Mouse (Mus musculus): Measurements from ENCODE around the gene Rassf1. TPM values are rescaled to one million over a fixed set of nuclear protein-coding genes. Genes with fewer than 3 reads are reported as not detected.

The Rassf1 gene
- total and polyA plus RNA-seq, 2 experiments from 2014 or later, result 21.7 to 33.3 TPM

DNA sequence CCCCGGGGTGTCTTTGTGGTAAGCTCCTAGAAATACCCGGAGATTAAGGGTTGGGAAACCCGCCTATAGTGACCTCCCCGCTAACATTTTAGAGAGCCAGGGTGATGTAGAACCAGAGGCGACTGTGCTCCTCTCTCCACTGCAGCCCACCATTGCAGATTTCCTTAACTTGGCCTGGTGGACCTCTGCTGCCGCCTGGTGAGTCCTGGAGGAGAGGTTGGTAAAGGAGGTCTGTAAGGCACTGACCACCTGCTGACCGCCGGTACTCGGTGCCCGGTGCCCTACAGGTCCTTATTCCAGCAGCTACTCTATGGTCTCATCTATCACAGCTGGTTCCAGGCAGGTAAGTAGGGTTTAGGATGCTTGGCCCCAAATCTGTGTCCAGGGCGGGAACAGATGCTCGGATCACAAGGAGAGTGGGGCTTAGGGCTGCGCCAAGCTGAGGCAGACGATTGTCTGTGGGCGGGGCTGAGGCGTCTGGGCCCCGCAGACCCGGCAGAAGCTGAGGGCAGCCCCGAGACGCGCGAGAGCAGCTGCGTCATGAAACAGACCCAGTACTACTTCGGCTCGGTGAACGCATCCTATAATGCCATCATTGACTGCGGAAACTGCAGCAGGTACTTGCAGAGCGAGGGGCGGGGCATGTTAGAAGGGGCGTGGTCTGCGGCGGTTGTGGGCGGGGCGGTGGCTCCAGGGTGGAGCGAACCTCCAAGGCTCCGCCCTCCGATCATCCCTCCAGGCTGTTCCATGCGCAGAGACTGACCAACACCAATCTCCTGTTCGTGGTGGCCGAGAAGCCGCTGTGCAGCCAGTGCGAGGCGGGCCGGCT is 24.9 kb upstream of the Rassf1 start:
- H3K27me3 ChIP-seq (ENCODE audit: insufficient read depth, low read length), result peaks cover 7% of the 10 kb centered on the region; the same call in 1 of the 2 replicates
- peak overlapping the region; percentile 37 for H3K9ac ChIP-seq

DNA sequence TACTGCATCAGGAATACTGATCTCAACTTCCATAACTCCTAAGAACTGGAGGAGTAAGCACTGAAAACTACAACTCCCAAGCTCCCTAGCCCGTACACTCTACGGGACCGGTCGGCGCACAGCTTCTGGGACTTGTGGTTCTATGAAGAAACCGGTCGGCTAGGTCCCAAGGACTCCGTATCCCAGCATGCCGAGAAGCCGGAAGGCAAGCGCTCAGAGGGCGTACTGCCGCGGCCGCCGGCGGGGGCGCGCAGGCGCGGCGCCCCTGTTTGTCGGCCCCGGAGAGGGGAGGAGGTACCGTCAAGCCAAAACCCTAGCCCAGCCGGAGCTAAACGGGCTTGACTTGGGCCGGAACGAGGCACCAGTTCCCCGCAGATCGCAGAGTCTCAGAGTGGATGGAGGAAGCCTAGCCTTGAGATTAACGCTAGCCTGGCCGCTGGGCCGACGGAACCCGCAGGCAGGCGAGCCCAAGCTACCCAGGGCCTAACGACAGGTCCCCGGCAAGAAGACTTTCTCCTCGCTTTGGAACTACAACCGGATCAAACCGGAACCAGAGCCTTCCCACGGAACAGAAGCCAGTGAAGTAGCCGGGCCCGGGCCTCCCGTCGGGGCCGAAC is 17.5 kb upstream of the Rassf1 start, which contains the start of gene Tmem115:
TSS of gene Tmem115 (plus strand) at position 155 of the 617 bp plus-strand sequence.
- H3K9me3 ChIP-seq (ENCODE audit: low read length), result no peaks in the 10 kb centered on the region
- DNase-seq, result peak; percentile 98
- H3K4me1 ChIP-seq (ENCODE audit: insufficient read depth), result peaks cover 22% of the 10 kb centered on the region
- peak; percentile 52 for TF ChIP-seq CTCF (IDR thresholded peaks at IDR 0.05; ENCODE audit: low read depth)
- no peaks in the 10 kb centered on the region for H3K27me3 ChIP-seq (ENCODE audit: insufficient read depth, low read length)
- peak within 1 kb of the TSS; percentile 85 for H3K9ac ChIP-seq
- H3K27ac ChIP-seq (ENCODE audit: low read depth, low read length), result peak within 1 kb of the TSS; percentile 85
- under 1% methylated on average over 48 of the region's 48 CpGs for WGBS
- peak within 1 kb of the TSS; percentile 98 for H3K4me2 ChIP-seq (ENCODE audit: low read depth)
- H3K4me3 ChIP-seq (ENCODE audit: low read depth, low read length), result peak within 1 kb of the TSS; percentile 90
- ATAC-seq, result peak; percentile 100
- peaks cover 16% of the 10 kb centered on the region for H3K36me3 ChIP-seq (ENCODE audit: insufficient read depth)

More for the DNA sequence above, 24.9 kb upstream of the Rassf1 start:
- peak; percentile 34 for TF ChIP-seq CTCF (IDR thresholded peaks at IDR 0.05; ENCODE audit: low read depth)
- WGBS, result 6% methylated on average over 39 of the region's 44 CpGs
- no peaks in the 10 kb centered on the region for H3K4me1 ChIP-seq (ENCODE audit: insufficient read depth)
- H3K4me3 ChIP-seq (ENCODE audit: low read depth, low read length), result peak overlapping the region; percentile 34
- no peak overlapping the region for H3K27ac ChIP-seq (ENCODE audit: low read depth, low read length)
- peak overlapping the region; percentile 50 for H3K4me2 ChIP-seq (ENCODE audit: low read depth)
- peak; percentile 49 for DNase-seq
- H3K9me3 ChIP-seq (ENCODE audit: low read length), result no peaks in the 10 kb centered on the region
- peak; percentile 66 for ATAC-seq
- no peaks in the 10 kb centered on the region for H3K36me3 ChIP-seq (ENCODE audit: insufficient read depth)

DNA sequence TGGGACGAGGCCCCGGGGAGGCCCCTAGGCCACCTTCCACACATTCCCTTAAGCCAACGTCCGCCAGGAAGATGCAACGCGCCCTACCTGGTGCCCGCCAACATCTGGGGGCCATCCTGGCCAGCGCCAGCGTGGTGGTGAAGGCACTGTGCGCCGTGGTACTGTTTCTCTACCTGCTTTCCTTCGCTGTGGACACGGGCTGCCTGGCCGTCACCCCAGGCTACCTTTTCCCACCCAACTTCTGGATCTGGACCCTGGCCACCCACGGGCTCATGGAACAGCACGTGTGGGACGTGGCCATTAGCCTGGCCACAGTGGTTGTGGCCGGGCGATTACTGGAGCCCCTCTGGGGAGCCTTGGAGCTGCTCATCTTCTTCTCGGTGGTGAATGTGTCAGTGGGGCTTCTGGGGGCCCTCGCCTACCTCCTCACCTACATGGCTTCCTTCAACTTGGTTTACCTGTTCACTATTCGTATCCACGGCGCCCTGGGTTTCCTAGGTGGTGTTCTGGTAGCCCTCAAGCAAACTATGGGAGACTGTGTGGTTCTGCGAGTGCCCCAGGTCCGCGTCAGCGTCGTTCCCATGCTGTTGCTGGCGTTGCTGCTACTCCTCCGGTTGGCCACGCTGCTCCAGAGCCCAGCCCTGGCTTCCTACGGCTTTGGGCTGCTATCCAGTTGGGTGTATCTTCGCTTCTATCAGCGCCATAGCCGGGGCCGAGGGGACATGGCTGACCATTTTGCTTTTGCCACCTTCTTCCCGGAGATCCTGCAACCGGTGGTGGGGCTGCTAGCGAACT is 16.8 kb upstream of the Rassf1 start:
- H3K36me3 ChIP-seq (ENCODE audit: insufficient read depth), result peaks cover 23% of the 10 kb centered on the region
- H3K27me3 ChIP-seq (ENCODE audit: insufficient read depth, low read length), result no peaks in the 10 kb centered on the region
- peak overlapping the region; percentile 98 for H3K4me2 ChIP-seq (ENCODE audit: low read depth)
- TF ChIP-seq CTCF (IDR thresholded peaks at IDR 0.05; ENCODE audit: low read depth), result no peak
- H3K4me3 ChIP-seq (ENCODE audit: low read depth, low read length), result peak overlapping the region; percentile 90
- no peak for ATAC-seq
- H3K9me3 ChIP-seq (ENCODE audit: low read length), result no peaks in the 10 kb centered on the region
- peak overlapping the region; percentile 85 for H3K9ac ChIP-seq
- peaks cover 22% of the 10 kb centered on the region for H3K4me1 ChIP-seq (ENCODE audit: insufficient read depth)
- no peak for DNase-seq
- WGBS, result under 1% methylated on average over 40 of the region's 40 CpGs
- peak overlapping the region; percentile 85 for H3K27ac ChIP-seq (ENCODE audit: low read depth, low read length)

DNA sequence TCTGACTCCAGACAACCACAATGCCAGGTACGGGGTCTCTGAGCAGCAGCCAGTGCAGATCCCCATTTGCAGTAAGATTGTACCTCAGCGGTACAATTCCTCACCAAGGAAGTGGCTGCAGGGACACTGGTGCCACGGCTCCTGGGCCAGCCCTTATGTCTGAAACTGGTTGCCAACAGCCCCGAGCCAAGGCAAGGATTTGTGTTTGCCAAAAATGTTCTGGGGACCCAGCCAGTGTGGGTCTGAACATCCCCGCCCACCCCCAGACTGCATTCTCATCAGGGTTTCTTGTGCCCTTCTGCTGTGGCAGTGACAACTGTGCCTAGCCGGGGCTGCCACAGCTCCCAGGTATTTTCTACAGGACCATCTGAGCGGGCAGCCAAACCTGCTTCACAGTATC is 13.1 kb upstream of the Rassf1 start:
- Histone ChIP-seq H3K4me1 (ENCODE audit: insufficient read depth) (peaks cover 36% of the 10 kb centered on the region), H3K9me3 (ENCODE audit: low read length) (no peaks in the 10 kb centered on the region), H3K36me3 (ENCODE audit: insufficient read depth) (peaks cover 32% of the 10 kb centered on the region), H3K4me2 (ENCODE audit: low read depth) (no peak overlapping the region), H3K27me3 (ENCODE audit: insufficient read depth, low read length) (no peaks in the 10 kb centered on the region), H3K4me3 (ENCODE audit: low read depth, low read length) (no peak overlapping the region), H3K9ac (no peak overlapping the region), H3K27ac (ENCODE audit: low read depth, low read length) (no peak overlapping the region)
- no peak for TF ChIP-seq CTCF (IDR thresholded peaks at IDR 0.05; ENCODE audit: low read depth)
- DNase-seq (no peak), ATAC-seq (no peak)
- 76% methylated on average over 7 of the region's 7 CpGs for WGBS

DNA sequence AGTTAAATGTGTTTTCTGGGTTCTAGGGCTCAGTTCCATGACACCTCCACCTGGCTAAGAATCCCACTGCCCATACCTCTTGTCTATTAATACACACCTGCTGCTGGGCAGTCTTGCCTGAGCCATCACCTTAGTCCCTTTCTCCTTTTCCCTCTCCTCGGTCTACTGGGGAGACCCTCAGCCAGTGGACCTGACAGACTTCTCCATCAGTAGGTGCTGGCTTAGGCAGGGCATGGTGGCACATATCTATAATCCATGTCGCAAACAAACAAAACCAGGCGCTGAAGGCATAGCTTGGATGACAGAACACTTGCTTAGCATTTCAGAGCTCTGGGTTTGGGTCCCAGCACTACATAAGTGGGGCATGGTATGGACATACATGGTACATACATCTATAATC is 12.6 kb upstream of the Rassf1 start:
- Histone ChIP-seq H3K4me3 (ENCODE audit: low read depth, low read length) (no peak overlapping the region), H3K36me3 (ENCODE audit: insufficient read depth) (peaks cover 32% of the 10 kb centered on the region), H3K27ac (ENCODE audit: low read depth, low read length) (no peak overlapping the region), H3K9me3 (ENCODE audit: low read length) (no peaks in the 10 kb centered on the region), H3K27me3 (ENCODE audit: insufficient read depth, low read length) (no peaks in the 10 kb centered on the region), H3K9ac (no peak overlapping the region), H3K4me1 (ENCODE audit: insufficient read depth) (peaks cover 36% of the 10 kb centered on the region), H3K4me2 (ENCODE audit: low read depth) (no peak overlapping the region)
- DNase-seq (no peak), ATAC-seq (no peak)
- no peak for TF ChIP-seq CTCF (IDR thresholded peaks at IDR 0.05; ENCODE audit: low read depth)
- WGBS, result 95% methylated on average over 3 of the region's 3 CpGs

DNA sequence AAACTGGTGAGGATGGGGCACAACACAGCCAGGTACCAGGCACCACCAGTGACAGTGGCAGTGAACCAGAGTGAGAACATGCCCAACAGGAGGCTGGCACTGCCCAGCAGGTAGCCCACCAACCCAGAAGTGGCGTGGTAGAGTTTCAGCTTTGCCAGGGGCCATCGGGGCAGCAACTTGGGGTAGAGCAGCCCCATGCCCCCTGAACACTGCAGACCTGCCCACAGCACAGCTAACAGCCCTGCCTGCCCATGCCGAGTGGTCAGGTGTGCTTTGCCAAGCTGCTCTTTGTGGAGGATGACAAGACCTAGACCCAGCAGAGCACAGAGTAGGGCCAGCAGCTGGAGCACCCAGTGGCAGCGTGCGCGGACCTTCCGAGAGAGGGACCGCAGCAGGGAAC is 11.4 kb upstream of the Rassf1 start:
- no peak overlapping the region for H3K9ac ChIP-seq
- H3K9me3 ChIP-seq (ENCODE audit: low read length), result no peaks in the 10 kb centered on the region
- TF ChIP-seq CTCF (IDR thresholded peaks at IDR 0.05; ENCODE audit: low read depth), result no peak
- H3K27ac ChIP-seq (ENCODE audit: low read depth, low read length), result no peak overlapping the region
- no peak overlapping the region for H3K4me2 ChIP-seq (ENCODE audit: low read depth)
- 96% methylated on average over 8 of the region's 8 CpGs for WGBS
- peaks cover 36% of the 10 kb centered on the region for H3K4me1 ChIP-seq (ENCODE audit: insufficient read depth)
- ATAC-seq, result no peak
- H3K27me3 ChIP-seq (ENCODE audit: insufficient read depth, low read length), result no peaks in the 10 kb centered on the region
- H3K36me3 ChIP-seq (ENCODE audit: insufficient read depth), result peaks cover 42% of the 10 kb centered on the region
- no peak overlapping the region for H3K4me3 ChIP-seq (ENCODE audit: low read depth, low read length)
- no peak for DNase-seq
